Mouse (Mus musculus): ENCODE results near the gene AW822073. TPM values are rescaled to one million over a fixed set of nuclear protein-coding genes. Genes with fewer than 3 reads are reported as not detected.

AW822073 gene
- polyA plus RNA-seq, 1 experiment from 2014 or later, result not detected

- H3K36me3 ChIP-seq, result no peaks in the 10 kb centered on the region
- 70% methylated on average over 7 of the region's 7 CpGs for WGBS
- peaks cover 6% of the 10 kb centered on the region; the same call in 1 of the 2 replicates for H3K9me3 ChIP-seq
- no peaks in the 10 kb centered on the region for H3K27me3 ChIP-seq (ENCODE audit: insufficient read depth, poor library complexity, severe bottlenecking)
- H3K4me3 ChIP-seq, result no peak overlapping the region
- DNase-seq (ENCODE audit: low spot score), result no peak
- no peak overlapping the region for H3K27ac ChIP-seq
- no peaks in the 10 kb centered on the region for H3K4me1 ChIP-seq
Measured at GRCm38 (mm10) chr10:58212230-58212629, 12.5 kb downstream of the AW822073 start.

- H3K27ac ChIP-seq, result no peak overlapping the region
- no peak for DNase-seq (ENCODE audit: low spot score)
- H3K4me1 ChIP-seq, result no peaks in the 10 kb centered on the region
- H3K27me3 ChIP-seq (ENCODE audit: insufficient read depth, poor library complexity, severe bottlenecking), result no peaks in the 10 kb centered on the region
- no peaks in the 10 kb centered on the region for H3K36me3 ChIP-seq
- peaks cover 11% of the 10 kb centered on the region; the same call in 1 of the 2 replicates for H3K9me3 ChIP-seq
- H3K4me3 ChIP-seq, result no peak overlapping the region
- WGBS, result 80% methylated on average over 2 of the region's 2 CpGs
Measured at GRCm38 (mm10) chr10:58211213-58211612, 13.5 kb downstream of the AW822073 start.

- Histone ChIP-seq H3K9me3 (peaks cover 16% of the 10 kb centered on the region; the same call in 1 of the 2 replicates), H3K27ac (no peak overlapping the region)
Measured at GRCm38 (mm10) chr10:58210514-58210913, 14.2 kb downstream of the AW822073 start.

GRCm38 (mm10) chr10:58209710-58210467, 14.8 kb downstream of the AW822073 start:
- WGBS, result 68% methylated on average over 2 of the region's 2 CpGs
- DNase-seq (ENCODE audit: low spot score), result no peak
- Histone ChIP-seq H3K27me3 (ENCODE audit: insufficient read depth, poor library complexity, severe bottlenecking) (no peaks in the 10 kb centered on the region), H3K36me3 (no peaks in the 10 kb centered on the region), H3K4me3 (no peak overlapping the region), H3K4me1 (no peaks in the 10 kb centered on the region), H3K9me3 (peaks cover 16% of the 10 kb centered on the region; the same call in 1 of the 2 replicates), H3K27ac (no peak overlapping the region)

More at GRCm38 (mm10) chr10:58210514-58210913, 14.2 kb downstream of the AW822073 start:
- Histone ChIP-seq H3K27me3 (ENCODE audit: insufficient read depth, poor library complexity, severe bottlenecking) (no peaks in the 10 kb centered on the region), H3K4me3 (no peak overlapping the region), H3K4me1 (no peaks in the 10 kb centered on the region), H3K36me3 (no peaks in the 10 kb centered on the region)
- DNase-seq (ENCODE audit: low spot score), result no peak
- WGBS, result 54% methylated on average over 1 of the region's 1 CpGs

- peaks cover 11% of the 10 kb centered on the region; the same call in 1 of the 2 replicates for H3K9me3 ChIP-seq
- no peak overlapping the region for H3K4me3 ChIP-seq
- no peak overlapping the region for H3K27ac ChIP-seq
- WGBS, result 83% methylated on average over 4 of the region's 4 CpGs
- no peaks in the 10 kb centered on the region for H3K36me3 ChIP-seq
- no peaks in the 10 kb centered on the region for H3K4me1 ChIP-seq
- DNase-seq (ENCODE audit: low spot score), result no peak
- no peaks in the 10 kb centered on the region for H3K27me3 ChIP-seq (ENCODE audit: insufficient read depth, poor library complexity, severe bottlenecking)
Measured at GRCm38 (mm10) chr10:58206639-58207404, 17.9 kb downstream of the AW822073 start.

GRCm38 (mm10) chr10:58205986-58206385, 18.7 kb downstream of the AW822073 start:
- no peaks in the 10 kb centered on the region for H3K4me1 ChIP-seq
- peaks cover 11% of the 10 kb centered on the region; the same call in 1 of the 2 replicates for H3K9me3 ChIP-seq
- H3K27ac ChIP-seq, result no peak overlapping the region
- H3K27me3 ChIP-seq (ENCODE audit: insufficient read depth, poor library complexity, severe bottlenecking), result no peaks in the 10 kb centered on the region
- H3K4me3 ChIP-seq, result no peak overlapping the region
- no peak for DNase-seq (ENCODE audit: low spot score)
- 35% methylated on average over 1 of the region's 1 CpGs for WGBS
- H3K36me3 ChIP-seq, result no peaks in the 10 kb centered on the region

Other genes starting within 250 kb of the AW822073 start
- not detected in 2 replicates for gene Duxf3, start 7.7 kb upstream of the AW822073 start, polyA plus RNA-seq (2016; fragmentation: Nextera tagmentation; extraction: Ambion mirVana)
- gene Gm4981, start 11.8 kb upstream of the AW822073 start, polyA plus RNA-seq (2016; fragmentation: Nextera tagmentation; extraction: Ambion mirVana), result 0.06 TPM in 1 of 2 replicates, not detected in the other
- gene Gcc2, start 30.6 kb upstream of the AW822073 start, polyA plus RNA-seq (2016; fragmentation: Nextera tagmentation; extraction: Ambion mirVana), result 43.3 and 44.6 TPM in 2 replicates
- 121 and 142 TPM in 2 replicates for gene Lims1, start 98.5 kb upstream of the AW822073 start, polyA plus RNA-seq (2016; fragmentation: Nextera tagmentation; extraction: Ambion mirVana)
- gene Ranbp2, start 222.0 kb upstream of the AW822073 start, polyA plus RNA-seq (2016; fragmentation: Nextera tagmentation; extraction: Ambion mirVana), result 20.2 and 24.2 TPM in 2 replicates